Mouse (Mus musculus): ENCODE data around the gene Sgk2.

GRCm38 (mm10) chr2:162970896-162971295 lies 16.2 kb upstream of the Sgk2 start:
- TF ChIP-seq CTCF (IDR thresholded peaks at IDR 0.05; ENCODE audit: extremely low read depth, insufficient read depth, insufficient read length, insufficient replicate concordance) (no peak), POLR2A (IDR thresholded peaks at IDR 0.05; ENCODE audit: low read depth, low read length) (no peak)
